Mouse (Mus musculus) hindbrain, embryonic 12.5 days (tissue): ENCODE measurements around the gene Nck2. TPM values are rescaled to one million over a fixed set of nuclear protein-coding genes. Genes with fewer than 3 reads are reported as not detected.

Experiments used
- ATAC-seq: fragments of 200-750 bp; cut with Nextera tagmentation; 2 replicates; pipeline ENCODE4 v1.8.0; 2017; ENCODE audit warnings: moderate TSS enrichment; ENCODE audit not compliant: low FRiP score
- H3K27ac ChIP-seq: fragments of 300-500 bp; sonication (generic); 2 replicates; pipeline ENCODE4 v1.5.1; 2016; ENCODE audit warnings: mild to moderate bottlenecking
- H3K27me3 ChIP-seq: fragments of 300-500 bp; sonication (generic); 2 replicates; pipeline ENCODE4 v1.6.1; 2016; ENCODE audit warnings: mild to moderate bottlenecking
- H3K36me3 ChIP-seq: fragments of 300-500 bp; sonication (generic); 2 replicates; pipeline ENCODE4 v1.6.1; 2016; ENCODE audit warnings: mild to moderate bottlenecking
- H3K4me1 ChIP-seq: fragments of 300-500 bp; sonication (generic); 2 replicates; pipeline ENCODE4 v1.6.1; 2016
- H3K4me2 ChIP-seq: fragments of 300-500 bp; sonication (generic); replicated peaks from 2 replicates; pipeline ENCODE4 v1.6.1; 2016; ENCODE audit warnings: mild to moderate bottlenecking
- H3K4me3 ChIP-seq: fragments of 300-500 bp; sonication (generic); 2 replicates; pipeline ENCODE4 v1.5.1; 2016; ENCODE audit warnings: mild to moderate bottlenecking
- H3K9ac ChIP-seq: fragments of 300-500 bp; sonication (generic); 2 replicates; pipeline ENCODE4 v1.6.1; 2016; ENCODE audit warnings: mild to moderate bottlenecking, moderate library complexity
- H3K9me3 ChIP-seq: fragments of 300-500 bp; sonication (generic); replicated peaks from 2 replicates; pipeline ENCODE4 v1.6.1; 2016; ENCODE audit warnings: mild to moderate bottlenecking
- WGBS: fragments of 180-500 bp; shearing (Covaris S2); methylation state at CpG from one replicate; pipeline ENCODE4 v1.1.7; 2016; 5-methylcytosine and 5-hydroxymethylcytosine counted together
- polyA plus RNA-seq: library from polyadenylated mRNA; unstranded; fragments of >200 nt; fragmentation: Nextera tagmentation; extraction: Ambion mirVana; gene quantifications from 2 replicates; pipeline ENCODE4 v1.2.1, GENCODE M21; 2016

The Nck2 gene
- polyA plus RNA-seq, 1 experiment from 2014 or later = 54.4 TPM

- peak overlapping the region; percentile 96 for H3K27ac ChIP-seq
- H3K4me2 ChIP-seq = peak overlapping the region; percentile 92
- H3K4me1 ChIP-seq = peaks cover 26% of the 10 kb centered on the region
- H3K9ac ChIP-seq = peak overlapping the region; percentile 96
- H3K36me3 ChIP-seq = no peaks in the 10 kb centered on the region
- WGBS = under 1% methylated on average over 48 of the region's 86 CpGs
- ATAC-seq = peak; percentile 93
- H3K27me3 ChIP-seq = no peaks in the 10 kb centered on the region
- peak overlapping the region; percentile 98 for H3K4me3 ChIP-seq
- H3K9me3 ChIP-seq = no peaks in the 10 kb centered on the region
Observed at GRCm38 (mm10) chr1:43445170-43446088, 1.1 kb downstream of the Nck2 start.

GRCm38 (mm10) chr1:43446089-43446533, 1.7 kb downstream of the Nck2 start:
- Histone ChIP-seq H3K27ac (peak overlapping the region; percentile 96), H3K4me2 (peak overlapping the region; percentile 92), H3K27me3 (no peaks in the 10 kb centered on the region), H3K9ac (peak overlapping the region; percentile 96), H3K4me1 (peaks cover 26% of the 10 kb centered on the region), H3K36me3 (no peaks in the 10 kb centered on the region), H3K4me3 (peak overlapping the region; percentile 98), H3K9me3 (no peaks in the 10 kb centered on the region)
- WGBS = under 1% methylated on average over 33 of the region's 44 CpGs
- peak; percentile 82 for ATAC-seq

- H3K9ac ChIP-seq = peak overlapping the region; percentile 96
- H3K27me3 ChIP-seq = no peaks in the 10 kb centered on the region
- H3K36me3 ChIP-seq = no peaks in the 10 kb centered on the region
- H3K27ac ChIP-seq = peak overlapping the region; percentile 96
- 0 out of 2 replicates have a peak, but pooled peaks have one; percentile 0 for ATAC-seq
- H3K4me1 ChIP-seq = peaks cover 26% of the 10 kb centered on the region
- H3K9me3 ChIP-seq = no peaks in the 10 kb centered on the region
- H3K4me3 ChIP-seq = peak overlapping the region; percentile 98
- 21% methylated on average over 16 of the region's 16 CpGs for WGBS
- H3K4me2 ChIP-seq = peak overlapping the region; percentile 92
Observed at GRCm38 (mm10) chr1:43446731-43447601, 2.6 kb downstream of the Nck2 start.

GRCm38 (mm10) chr1:43447602-43448287, 3.4 kb downstream of the Nck2 start:
- no peak overlapping the region for H3K27ac ChIP-seq
- H3K4me3 ChIP-seq = peak overlapping the region; percentile 98
- peaks cover 26% of the 10 kb centered on the region for H3K4me1 ChIP-seq
- H3K9ac ChIP-seq = peak overlapping the region; percentile 19; the same call in 1 of the 2 replicates
- H3K27me3 ChIP-seq = no peaks in the 10 kb centered on the region
- H3K36me3 ChIP-seq = no peaks in the 10 kb centered on the region
- peak overlapping the region; percentile 92 for H3K4me2 ChIP-seq
- H3K9me3 ChIP-seq = no peaks in the 10 kb centered on the region
- 55% methylated on average over 9 of the region's 9 CpGs for WGBS
- no peak for ATAC-seq

GRCm38 (mm10) chr1:43450811-43451210, 6.4 kb downstream of the Nck2 start:
- H3K4me3 ChIP-seq = no peak overlapping the region
- no peak overlapping the region for H3K9ac ChIP-seq
- peaks cover 30% of the 10 kb centered on the region for H3K4me1 ChIP-seq
- no peak overlapping the region for H3K4me2 ChIP-seq
- no peak overlapping the region for H3K27ac ChIP-seq
- ATAC-seq = no peak
- no peaks in the 10 kb centered on the region for H3K36me3 ChIP-seq
- H3K9me3 ChIP-seq = no peaks in the 10 kb centered on the region
- H3K27me3 ChIP-seq = no peaks in the 10 kb centered on the region
- WGBS = 91% methylated on average over 1 of the region's 1 CpGs

- Histone ChIP-seq H3K27me3 (no peaks in the 10 kb centered on the region), H3K9me3 (no peaks in the 10 kb centered on the region), H3K4me2 (no peak overlapping the region), H3K36me3 (no peaks in the 10 kb centered on the region), H3K27ac (no peak overlapping the region), H3K4me1 (peaks cover 20% of the 10 kb centered on the region; the same call in 1 of the 2 replicates), H3K9ac (no peak overlapping the region), H3K4me3 (no peak overlapping the region)
- no peak for ATAC-seq
- 92% methylated on average over 3 of the region's 3 CpGs for WGBS
Observed at GRCm38 (mm10) chr1:43453683-43454082, 9.3 kb downstream of the Nck2 start.

GRCm38 (mm10) chr1:43454741-43455140, 10.4 kb downstream of the Nck2 start:
- WGBS = 86% methylated on average over 8 of the region's 8 CpGs
- H3K27ac ChIP-seq = no peak overlapping the region
- no peak overlapping the region for H3K9ac ChIP-seq
- no peak overlapping the region for H3K4me3 ChIP-seq
- no peaks in the 10 kb centered on the region for H3K9me3 ChIP-seq
- no peaks in the 10 kb centered on the region for H3K27me3 ChIP-seq
- ATAC-seq = no peak
- no peak overlapping the region for H3K4me2 ChIP-seq
- H3K36me3 ChIP-seq = no peaks in the 10 kb centered on the region
- peaks cover 15% of the 10 kb centered on the region; the same call in 1 of the 2 replicates for H3K4me1 ChIP-seq

GRCm38 (mm10) chr1:43455196-43455595, 10.8 kb downstream of the Nck2 start:
- Histone ChIP-seq H3K4me2 (no peak overlapping the region), H3K4me3 (no peak overlapping the region), H3K36me3 (no peaks in the 10 kb centered on the region), H3K27me3 (no peaks in the 10 kb centered on the region), H3K27ac (no peak overlapping the region), H3K9ac (no peak overlapping the region), H3K4me1 (peaks cover 15% of the 10 kb centered on the region; the same call in 1 of the 2 replicates), H3K9me3 (no peaks in the 10 kb centered on the region)
- no peak for ATAC-seq
- WGBS = 84% methylated on average over 1 of the region's 1 CpGs

- Histone ChIP-seq H3K9me3 (no peaks in the 10 kb centered on the region), H3K27ac (no peak overlapping the region), H3K36me3 (peaks cover 7% of the 10 kb centered on the region; the same call in 1 of the 2 replicates), H3K27me3 (no peaks in the 10 kb centered on the region), H3K4me1 (peaks cover 15% of the 10 kb centered on the region; the same call in 1 of the 2 replicates), H3K4me3 (no peak overlapping the region), H3K4me2 (no peak overlapping the region), H3K9ac (no peak overlapping the region)
- no peak for ATAC-seq
- 91% methylated on average over 7 of the region's 7 CpGs for WGBS
Observed at GRCm38 (mm10) chr1:43457012-43457766, 12.8 kb downstream of the Nck2 start.

- no peaks in the 10 kb centered on the region for H3K9me3 ChIP-seq
- H3K36me3 ChIP-seq = peaks cover 7% of the 10 kb centered on the region; the same call in 1 of the 2 replicates
- 94% methylated on average over 5 of the region's 5 CpGs for WGBS
Observed at GRCm38 (mm10) chr1:43460468-43460867, 16.1 kb downstream of the Nck2 start.

GRCm38 (mm10) chr1:43462666-43463065, 18.3 kb downstream of the Nck2 start:
- Histone ChIP-seq H3K9ac (no peak overlapping the region), H3K4me3 (no peak overlapping the region), H3K4me1 (peaks cover 8% of the 10 kb centered on the region; the same call in 1 of the 2 replicates), H3K36me3 (peaks cover 7% of the 10 kb centered on the region; the same call in 1 of the 2 replicates), H3K9me3 (no peaks in the 10 kb centered on the region), H3K27ac (no peak overlapping the region), H3K27me3 (no peaks in the 10 kb centered on the region), H3K4me2 (no peak overlapping the region)
- ATAC-seq = no peak
- WGBS = 75% methylated on average over 4 of the region's 4 CpGs

More at GRCm38 (mm10) chr1:43460468-43460867, 16.1 kb downstream of the Nck2 start:
- H3K27ac ChIP-seq = no peak overlapping the region
- no peak for ATAC-seq
- no peak overlapping the region for H3K4me2 ChIP-seq
- H3K4me3 ChIP-seq = no peak overlapping the region
- no peaks in the 10 kb centered on the region for H3K27me3 ChIP-seq
- H3K4me1 ChIP-seq = peaks cover 11% of the 10 kb centered on the region; the same call in 1 of the 2 replicates
- no peak overlapping the region for H3K9ac ChIP-seq
